Mouse (Mus musculus) gastrocnemius, adult 18-20 months (tissue): ENCODE measurements around the gene Unc5c. TPM values are rescaled to one million over a fixed set of nuclear protein-coding genes. Genes with fewer than 3 reads are reported as not detected.

Source experiments
- DNase-seq: peaks from one replicate; pipeline ENCODE4 v3.0.0; 2021; ENCODE audit warnings: low spot score
- total RNA-seq, 2 experiments: library from RNA; stranded (reverse); gene quantifications; 2 replicates each; pipeline ENCODE4 v1.2.3; 2021

The Unc5c gene
- total RNA-seq, 2 experiments from 2014 or later: 0.02 TPM; not detected in 1

GRCm38 (mm10) chr3:141509772-141510171 lies 44.8 kb downstream of the Unc5c start:
- no peak for DNase-seq

- DNase-seq: no peak
These were observed 46.4 kb downstream of the Unc5c start for GRCm38 (mm10) chr3:141511253-141512038.

- DNase-seq: no peak
These were observed 63.7 kb downstream of the Unc5c start for GRCm38 (mm10) chr3:141528751-141529150.

- DNase-seq: no peak
These were observed 64.6 kb downstream of the Unc5c start for GRCm38 (mm10) chr3:141529599-141529998.

- no peak for DNase-seq
These were observed 68.8 kb downstream of the Unc5c start for GRCm38 (mm10) chr3:141533861-141534260.

- no peak for DNase-seq
These were observed 71.8 kb downstream of the Unc5c start for GRCm38 (mm10) chr3:141536857-141537256.

GRCm38 (mm10) chr3:141538120-141538519 lies 73.1 kb downstream of the Unc5c start:
- no peak for DNase-seq

GRCm38 (mm10) chr3:141540749-141541148 lies 75.7 kb downstream of the Unc5c start:
- no peak for DNase-seq

GRCm38 (mm10) chr3:141547341-141547814 lies 82.4 kb downstream of the Unc5c start:
- DNase-seq: no peak

GRCm38 (mm10) chr3:141549661-141550060 lies 84.6 kb downstream of the Unc5c start:
- DNase-seq: no peak

GRCm38 (mm10) chr3:141552960-141553359 lies 87.9 kb downstream of the Unc5c start:
- no peak for DNase-seq

- DNase-seq: no peak
These were observed 92.1 kb downstream of the Unc5c start for GRCm38 (mm10) chr3:141557072-141557471.

- DNase-seq: no peak
These were observed 110.2 kb downstream of the Unc5c start for GRCm38 (mm10) chr3:141575076-141575688.

- DNase-seq: no peak
These were observed 112.4 kb downstream of the Unc5c start for GRCm38 (mm10) chr3:141577382-141577781.

GRCm38 (mm10) chr3:141581190-141581891 lies 116.3 kb downstream of the Unc5c start:
- DNase-seq: no peak

- DNase-seq: no peak
These were observed 116.8 kb downstream of the Unc5c start for GRCm38 (mm10) chr3:141581892-141582214.

GRCm38 (mm10) chr3:141583180-141583579 lies 118.2 kb downstream of the Unc5c start:
- DNase-seq: no peak

GRCm38 (mm10) chr3:141589392-141590012 lies 124.5 kb downstream of the Unc5c start:
- DNase-seq: no peak

GRCm38 (mm10) chr3:141593249-141593648 lies 128.2 kb downstream of the Unc5c start:
- DNase-seq: no peak

GRCm38 (mm10) chr3:141594120-141594519 lies 129.1 kb downstream of the Unc5c start:
- DNase-seq: no peak

GRCm38 (mm10) chr3:141595073-141595472 lies 130.1 kb downstream of the Unc5c start:
- no peak for DNase-seq

- DNase-seq: no peak
These were observed 131.4 kb downstream of the Unc5c start for GRCm38 (mm10) chr3:141596461-141596860.
